Comparison of ENCODE assay signal across 9 mouse cellular contexts in genomic region chr6:90461771-90462170, GRCm38 (mm10). TPM values are rescaled to one million over a fixed set of nuclear protein-coding genes. Genes with fewer than 3 reads are reported as not detected.
DNase-seq lines count a peak whose midpoint lies in the region; ATAC-seq lines count a peak whose summit lies in the region.
"Had no signal": no experiment of that assay in that cellular context is flagged by ENCODE, and none has a peak within 500 bp of the region (broad histone marks: within the 10 kb centered on the region; RNA-seq: fewer than 3 reads in every experiment).

No protein-coding gene starts in this region.

- H3K4me3 ChIP-seq in heart, embryonic 12.5 days, result peak overlapping the region; percentile 76
- H3K4me3 ChIP-seq in hindbrain, embryonic 14.5 days (replicated peaks; ENCODE audit: low read length), result peak overlapping the region; percentile 62
- H3K4me3 ChIP-seq in midbrain, embryonic 11.5 days (ENCODE audit: low read depth, low read length), result peak overlapping the region; percentile 61

- intact Hi-C loops in heart, postnatal 25 days (cut with DNase I), result loop anchor here (2.0 to 10.0 kb wide), 2 partner anchors 47 to 263 kb away; no protein-coding TSS in a partner anchor

- peak overlapping the region; percentile 99 for H3K4me2 ChIP-seq in heart, embryonic 12.5 days
- H3K4me2 ChIP-seq in hindbrain, embryonic 14.5 days (replicated peaks), result peak overlapping the region; percentile 100
- H3K4me2 ChIP-seq in midbrain, embryonic 11.5 days, result peak overlapping the region; percentile 100

- WGBS in heart, embryonic 12.5 days, result 15% methylated on average over 12 of the region's 12 CpGs
- WGBS in hindbrain, embryonic 14.5 days, result 7% methylated on average over 12 of the region's 12 CpGs
- 10% methylated on average over 12 of the region's 12 CpGs for WGBS in midbrain, embryonic 11.5 days

- H3K9ac ChIP-seq in heart, embryonic 12.5 days, result peak overlapping the region; percentile 82
- peak overlapping the region; percentile 64 for H3K9ac ChIP-seq in hindbrain, embryonic 14.5 days
- H3K9ac ChIP-seq in midbrain, embryonic 11.5 days (ENCODE audit: low read length), result no peak overlapping the region; the same call in 1 of the 2 replicates

- peaks cover 20% of the 10 kb centered on the region for H3K4me1 ChIP-seq in heart, embryonic 12.5 days (replicated peaks)
- H3K4me1 ChIP-seq in hindbrain, embryonic 14.5 days (replicated peaks; ENCODE audit: control insufficient read depth, insufficient read depth, low read length), result peaks cover 15% of the 10 kb centered on the region; the same call in 1 of the 2 replicates
- H3K4me1 ChIP-seq in midbrain, embryonic 11.5 days (ENCODE audit: control insufficient read depth, insufficient read depth, low read length), result peaks cover 14% of the 10 kb centered on the region

- no peaks in the 10 kb centered on the region for H3K9me3 ChIP-seq in heart, embryonic 12.5 days (replicated peaks)
- H3K9me3 ChIP-seq in hindbrain, embryonic 14.5 days (ENCODE audit: control insufficient read depth, low read length), result no peaks in the 10 kb centered on the region
- H3K9me3 ChIP-seq in midbrain, embryonic 11.5 days (ENCODE audit: control insufficient read depth, low read length), result no peaks in the 10 kb centered on the region

- H3K27ac ChIP-seq in heart, embryonic 12.5 days (ENCODE audit: poor library complexity, severe bottlenecking), result no peak overlapping the region
- no peak overlapping the region for H3K27ac ChIP-seq in hindbrain, embryonic 14.5 days
- H3K27ac ChIP-seq in midbrain, embryonic 11.5 days (ENCODE audit: low read depth, low read length), result no peak overlapping the region

- DNase-seq in heart, postnatal 25 days (ENCODE audit: low spot score), result no peak
- peak; percentile 54 for DNase-seq in cerebellum, adult 9-10 months
- DNase-seq in hindbrain, embryonic 14.5 days (ENCODE audit: low spot score), result no peak
- no peak for DNase-seq in midbrain, embryonic 11.5 days (ENCODE audit: low spot score, missing footprints)
- DNase-seq in spleen, postnatal 36 days (ENCODE audit: low spot score in 2 of 2), result no peak
- no peak for DNase-seq in thymus, postnatal 10 days (ENCODE audit: low spot score in 2 of 2)
- no peak for DNase-seq in adrenal gland, postnatal 36 days

- H3K36me3 ChIP-seq in heart, embryonic 12.5 days, result peaks cover under 1% of the 10 kb centered on the region; the same call in 1 of the 2 replicates
- no peaks in the 10 kb centered on the region for H3K36me3 ChIP-seq in hindbrain, embryonic 14.5 days (replicated peaks; ENCODE audit: control insufficient read depth, insufficient read depth)
- no peaks in the 10 kb centered on the region for H3K36me3 ChIP-seq in midbrain, embryonic 11.5 days (ENCODE audit: control insufficient read depth, insufficient read depth, low read length)
- H3K36me3 ChIP-seq: G1E had no signal

- H3K27me3 ChIP-seq in heart, embryonic 12.5 days (replicated peaks), result peaks cover 37% of the 10 kb centered on the region
- peaks cover 24% of the 10 kb centered on the region for H3K27me3 ChIP-seq in hindbrain, embryonic 14.5 days (ENCODE audit: control insufficient read depth, insufficient read depth, low read length)
- H3K27me3 ChIP-seq in midbrain, embryonic 11.5 days (ENCODE audit: control insufficient read depth, insufficient read depth, low read length), result peaks cover 23% of the 10 kb centered on the region

- ATAC-seq in heart, embryonic 12.5 days (ENCODE audit: insufficient number of reproducible peaks, low FRiP score), result no peak
- ATAC-seq in hindbrain, embryonic 14.5 days (ENCODE audit: low FRiP score), result no peak
- peak; percentile 8 for ATAC-seq in midbrain, embryonic 11.5 days (ENCODE audit: low FRiP score)

RNA-seq across cellular contexts. Expression of gene Klf15, which starts 0.6 kb away (rescaled TPM):
- polyA plus RNA-seq in heart, embryonic 12.5 days (2016; fragmentation: Nextera tagmentation; extraction: Ambion mirVana), result 6.6 and 7.3 TPM in 2 replicates
- 10 to 100 TPM; 45.1 to 56.9 TPM for total RNA-seq in heart, postnatal 25 days (2021)
- 15.7 and 16.2 TPM in 2 replicates for polyA plus RNA-seq in hindbrain, embryonic 14.5 days (2014; fragmentation: Nextera tagmentation; extraction: Ambion mirVana)
- 3.5 and 4.2 TPM in 2 replicates for polyA plus RNA-seq in midbrain, embryonic 11.5 days (2014; fragmentation: Nextera tagmentation; extraction: Ambion mirVana)
- total RNA-seq in adrenal gland, postnatal 36 days (2021), result 10 to 100 TPM; 31.8 to 35.7 TPM
- polyA plus RNA-seq: G1E had no signal

RNA-seq across cellular contexts. Expression of gene Aldh1l1, which starts 24.5 kb away (rescaled TPM):
- 1.1 and 2.1 TPM in 2 replicates for polyA plus RNA-seq in heart, embryonic 12.5 days (2016; fragmentation: Nextera tagmentation; extraction: Ambion mirVana)
- 1 to 10 TPM; 1.5 to 2.3 TPM for total RNA-seq in heart, postnatal 25 days (2021)
- polyA plus RNA-seq in hindbrain, embryonic 14.5 days (2014; fragmentation: Nextera tagmentation; extraction: Ambion mirVana), result 47.0 and 53.8 TPM in 2 replicates
- 3.7 and 4.1 TPM in 2 replicates for polyA plus RNA-seq in midbrain, embryonic 11.5 days (2014; fragmentation: Nextera tagmentation; extraction: Ambion mirVana)
- total RNA-seq in adrenal gland, postnatal 36 days (2021), result 100 to 1,000 TPM; 136 to 172 TPM
- polyA plus RNA-seq: G1E had no signal

RNA-seq across cellular contexts. Expression of gene Cfap100, which starts 33.2 kb away (rescaled TPM):
- 0.08 and 0.12 TPM in 2 replicates for polyA plus RNA-seq in heart, embryonic 12.5 days (2016; fragmentation: Nextera tagmentation; extraction: Ambion mirVana)
- under 1 TPM in 1 of 2 experiments, not detected in 1; 0.67 TPM for total RNA-seq in heart, postnatal 25 days (2021)
- 5.6 and 5.7 TPM in 2 replicates for polyA plus RNA-seq in hindbrain, embryonic 14.5 days (2014; fragmentation: Nextera tagmentation; extraction: Ambion mirVana)
- polyA plus RNA-seq in midbrain, embryonic 11.5 days (2014; fragmentation: Nextera tagmentation; extraction: Ambion mirVana), result 1.8 and 2.8 TPM in 2 replicates
- 1 to 10 TPM in 1 of 2 experiments, under 1 TPM in 1; 0.46 to 1.2 TPM for total RNA-seq in adrenal gland, postnatal 36 days (2021)
- polyA plus RNA-seq: G1E had no signal
